Mouse (Mus musculus): ENCODE measurements around the gene Frem1. TPM values are rescaled to one million over a fixed set of nuclear protein-coding genes. Genes with fewer than 3 reads are reported as not detected.
A peak's percentile ranks its signal among the peaks of the same experiment; 100 is the strongest.

Frem1 gene
- polyA plus RNA-seq, 1 experiment from 2014 or later: 1.3 TPM

DNA sequence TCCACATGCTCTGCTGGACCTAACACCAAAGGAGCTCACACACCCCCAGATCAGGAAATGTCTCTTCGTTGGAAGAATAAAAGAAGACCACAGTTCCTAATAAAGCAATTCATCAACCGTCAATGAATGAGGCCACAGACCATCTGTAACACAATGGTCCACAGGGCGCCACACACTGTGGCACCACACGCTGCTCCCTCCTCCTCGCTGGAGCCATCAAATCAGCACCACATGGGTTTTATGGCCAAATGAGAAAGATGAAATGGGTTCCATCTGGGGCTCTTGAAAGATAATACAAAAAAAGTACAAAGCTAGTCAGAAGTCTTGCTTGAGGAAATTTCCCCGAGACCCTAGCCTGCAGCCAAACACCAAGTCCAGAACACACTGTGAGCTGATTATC, 6.9 kb downstream of the Frem1 start:
- H3K36me3 ChIP-seq (ENCODE audit: control insufficient read depth, insufficient read depth): no peaks in the 10 kb centered on the region
- no peak overlapping the region for H3K9ac ChIP-seq (replicated peaks; ENCODE audit: low read depth, low read length)
- no peak overlapping the region for H3K4me3 ChIP-seq (replicated peaks; ENCODE audit: low read length)
- H3K4me2 ChIP-seq (ENCODE audit: low read length): no peak overlapping the region
- H3K9me3 ChIP-seq (ENCODE audit: control insufficient read depth, low read length): no peaks in the 10 kb centered on the region
- H3K27ac ChIP-seq (ENCODE audit: low read length): no peak overlapping the region
- no peak for ATAC-seq
- H3K4me1 ChIP-seq (replicated peaks; ENCODE audit: control insufficient read depth, insufficient read depth, low read length): peaks cover 9% of the 10 kb centered on the region
- 36% methylated on average over 6 of the region's 6 CpGs for WGBS
- H3K27me3 ChIP-seq (replicated peaks; ENCODE audit: control insufficient read depth, insufficient read depth, low read length): no peaks in the 10 kb centered on the region; the same call in 1 of the 2 replicates

DNA sequence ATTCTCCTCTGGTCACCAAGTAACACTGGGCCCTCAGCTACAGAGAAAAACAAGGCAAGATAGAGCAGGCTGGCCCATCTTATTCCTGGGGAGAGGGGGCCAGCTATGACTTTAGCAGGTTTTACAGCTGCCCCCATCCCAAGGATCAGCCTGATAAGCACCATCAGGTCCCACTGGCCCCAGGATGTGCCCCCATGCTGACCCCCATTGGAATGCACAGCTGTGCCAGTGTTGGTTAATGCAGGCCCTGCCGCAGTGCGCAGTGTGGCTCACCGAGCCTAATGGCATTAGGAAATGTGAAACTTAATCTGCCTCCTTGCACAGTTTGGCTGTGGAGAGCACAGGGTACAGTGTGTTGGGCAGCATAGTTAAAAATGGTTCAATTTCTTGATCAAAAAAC, 11.4 kb downstream of the Frem1 start:
- H3K27me3 ChIP-seq (replicated peaks; ENCODE audit: control insufficient read depth, insufficient read depth, low read length): no peaks in the 10 kb centered on the region
- ATAC-seq: no peak
- no peak overlapping the region for H3K4me2 ChIP-seq (ENCODE audit: low read length)
- H3K9ac ChIP-seq (replicated peaks; ENCODE audit: low read depth, low read length): no peak overlapping the region
- no peak overlapping the region for H3K27ac ChIP-seq (ENCODE audit: low read length)
- H3K4me1 ChIP-seq (replicated peaks; ENCODE audit: control insufficient read depth, insufficient read depth, low read length): peaks cover under 1% of the 10 kb centered on the region; the same call in 1 of the 2 replicates
- H3K9me3 ChIP-seq (ENCODE audit: control insufficient read depth, low read length): no peaks in the 10 kb centered on the region
- no peak overlapping the region for H3K4me3 ChIP-seq (replicated peaks; ENCODE audit: low read length)
- WGBS: 73% methylated on average over 3 of the region's 3 CpGs
- H3K36me3 ChIP-seq (ENCODE audit: control insufficient read depth, insufficient read depth): no peaks in the 10 kb centered on the region

GRCm38 (mm10) chr4:83032780-83033179, 19.4 kb downstream of the Frem1 start:
- no peaks in the 10 kb centered on the region for H3K9me3 ChIP-seq (ENCODE audit: control insufficient read depth, low read length)
- no peak overlapping the region for H3K4me2 ChIP-seq (ENCODE audit: low read length)
- H3K27ac ChIP-seq (ENCODE audit: low read length): no peak overlapping the region
- H3K4me1 ChIP-seq (replicated peaks; ENCODE audit: control insufficient read depth, insufficient read depth, low read length): no peaks in the 10 kb centered on the region
- H3K27me3 ChIP-seq (replicated peaks; ENCODE audit: control insufficient read depth, insufficient read depth, low read length): no peaks in the 10 kb centered on the region
- no peaks in the 10 kb centered on the region for H3K36me3 ChIP-seq (ENCODE audit: control insufficient read depth, insufficient read depth)
- ATAC-seq: no peak
- WGBS: 21% methylated on average over 1 of the region's 1 CpGs
- no peak overlapping the region for H3K4me3 ChIP-seq (replicated peaks; ENCODE audit: low read length)
- no peak overlapping the region for H3K9ac ChIP-seq (replicated peaks; ENCODE audit: low read depth, low read length)

DNA sequence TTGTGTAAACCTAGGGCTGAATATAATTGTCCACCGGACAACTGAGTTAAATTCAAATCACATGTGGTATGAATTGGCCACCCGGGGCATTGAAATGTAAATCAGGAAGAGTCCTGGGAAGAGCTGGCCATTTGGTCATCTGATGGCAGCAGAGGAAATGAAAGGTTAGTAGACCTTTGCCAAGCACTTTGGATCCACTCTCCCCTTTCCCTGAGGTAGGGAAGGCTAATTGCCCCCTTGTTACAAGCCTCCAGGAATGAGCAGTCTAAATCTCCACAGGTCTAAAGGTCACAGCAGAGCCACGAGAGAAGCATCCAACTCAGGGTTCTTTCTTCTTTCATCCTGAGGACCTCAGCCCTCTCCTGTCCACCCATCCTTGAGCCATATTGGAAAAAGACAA, 20.5 kb downstream of the Frem1 start:
- Histone ChIP-seq H3K27me3 (replicated peaks; ENCODE audit: control insufficient read depth, insufficient read depth, low read length) (no peaks in the 10 kb centered on the region), H3K4me1 (replicated peaks; ENCODE audit: control insufficient read depth, insufficient read depth, low read length) (no peaks in the 10 kb centered on the region), H3K9me3 (ENCODE audit: control insufficient read depth, low read length) (no peaks in the 10 kb centered on the region), H3K9ac (replicated peaks; ENCODE audit: low read depth, low read length) (no peak overlapping the region), H3K4me2 (ENCODE audit: low read length) (no peak overlapping the region), H3K36me3 (ENCODE audit: control insufficient read depth, insufficient read depth) (no peaks in the 10 kb centered on the region), H3K4me3 (replicated peaks; ENCODE audit: low read length) (no peak overlapping the region), H3K27ac (ENCODE audit: low read length) (no peak overlapping the region)
- no peak for ATAC-seq
- 53% methylated on average over 3 of the region's 3 CpGs for WGBS

- 80% methylated on average over 6 of the region's 6 CpGs for WGBS
Observed at GRCm38 (mm10) chr4:83030097-83030496, 22.0 kb downstream of the Frem1 start.

GRCm38 (mm10) chr4:83020759-83021555, 31.2 kb downstream of the Frem1 start:
- no peak overlapping the region for H3K4me2 ChIP-seq (ENCODE audit: low read length)
- no peak; the same call in 1 of the 2 replicates for ATAC-seq
- no peaks in the 10 kb centered on the region for H3K9me3 ChIP-seq (ENCODE audit: control insufficient read depth, low read length)
- no peaks in the 10 kb centered on the region for H3K27me3 ChIP-seq (replicated peaks; ENCODE audit: control insufficient read depth, insufficient read depth, low read length)
- H3K9ac ChIP-seq (replicated peaks; ENCODE audit: low read depth, low read length): no peak overlapping the region
- WGBS: 15% methylated on average over 15 of the region's 15 CpGs
- H3K36me3 ChIP-seq (ENCODE audit: control insufficient read depth, insufficient read depth): no peaks in the 10 kb centered on the region
- no peak overlapping the region for H3K27ac ChIP-seq (ENCODE audit: low read length)
- peaks cover 17% of the 10 kb centered on the region for H3K4me1 ChIP-seq (replicated peaks; ENCODE audit: control insufficient read depth, insufficient read depth, low read length)
- H3K4me3 ChIP-seq (replicated peaks; ENCODE audit: low read length): no peak overlapping the region

More at GRCm38 (mm10) chr4:83030097-83030496, 22.0 kb downstream of the Frem1 start:
- H3K9ac ChIP-seq (replicated peaks; ENCODE audit: low read depth, low read length): no peak overlapping the region
- no peak overlapping the region for H3K27ac ChIP-seq (ENCODE audit: low read length)
- no peak overlapping the region for H3K4me2 ChIP-seq (ENCODE audit: low read length)
- H3K4me1 ChIP-seq (replicated peaks; ENCODE audit: control insufficient read depth, insufficient read depth, low read length): no peaks in the 10 kb centered on the region
- no peaks in the 10 kb centered on the region for H3K27me3 ChIP-seq (replicated peaks; ENCODE audit: control insufficient read depth, insufficient read depth, low read length)
- H3K36me3 ChIP-seq (ENCODE audit: control insufficient read depth, insufficient read depth): no peaks in the 10 kb centered on the region
- no peaks in the 10 kb centered on the region for H3K9me3 ChIP-seq (ENCODE audit: control insufficient read depth, low read length)
- no peak for ATAC-seq
- no peak overlapping the region for H3K4me3 ChIP-seq (replicated peaks; ENCODE audit: low read length)

DNA sequence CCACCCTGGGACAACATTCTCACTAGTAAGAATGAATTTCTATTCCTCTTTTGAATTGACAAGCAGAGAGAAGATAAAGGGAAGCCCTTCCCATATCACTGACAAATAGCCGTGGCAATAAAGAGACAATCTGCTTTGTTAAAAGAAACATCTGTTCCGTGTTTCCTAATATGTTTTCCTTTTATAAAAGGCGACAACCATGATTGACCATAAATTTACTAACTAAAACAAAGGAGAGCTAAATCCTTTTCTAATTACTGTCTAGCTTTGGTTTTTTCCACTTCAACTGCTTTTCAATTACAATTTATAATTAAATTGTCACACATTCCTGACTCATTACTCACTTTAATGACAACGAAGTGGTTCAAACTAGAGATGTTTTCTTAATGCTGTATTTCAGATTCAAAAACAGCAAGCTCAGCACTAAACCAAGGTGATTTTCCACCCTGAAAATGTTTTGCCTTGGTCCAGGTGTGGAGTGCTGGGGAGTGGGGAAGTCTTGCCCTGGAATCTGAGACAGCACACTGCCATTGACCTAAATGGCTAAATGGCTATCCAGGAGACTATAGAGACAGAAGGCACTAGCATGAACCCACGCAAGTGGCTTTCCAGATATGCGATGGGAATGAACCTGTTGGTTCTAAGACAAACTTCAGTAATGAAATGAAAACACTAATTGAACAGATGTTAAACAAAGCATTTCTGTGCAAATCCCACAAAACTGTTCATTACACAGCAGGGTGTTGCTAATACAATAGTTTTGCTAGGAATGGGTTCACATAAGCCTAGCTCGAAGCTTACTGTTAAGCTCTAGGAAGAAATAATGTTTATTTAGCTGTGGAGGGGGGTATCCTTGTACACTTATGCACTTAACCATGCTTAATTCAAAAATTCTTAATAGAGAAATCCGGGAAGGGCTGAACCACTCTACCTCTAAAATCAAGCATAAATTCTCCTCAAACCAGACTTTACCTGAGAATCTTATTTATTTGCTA, 33.7 kb downstream of the Frem1 start:
- H3K9me3 ChIP-seq (ENCODE audit: control insufficient read depth, low read length): no peaks in the 10 kb centered on the region
- H3K4me2 ChIP-seq (ENCODE audit: low read length): no peak overlapping the region
- H3K4me1 ChIP-seq (replicated peaks; ENCODE audit: control insufficient read depth, insufficient read depth, low read length): peaks cover 17% of the 10 kb centered on the region
- H3K4me3 ChIP-seq (replicated peaks; ENCODE audit: low read length): no peak overlapping the region
- no peak overlapping the region for H3K27ac ChIP-seq (ENCODE audit: low read length)
- WGBS: 21% methylated on average over 8 of the region's 8 CpGs
- H3K27me3 ChIP-seq (replicated peaks; ENCODE audit: control insufficient read depth, insufficient read depth, low read length): no peaks in the 10 kb centered on the region
- no peaks in the 10 kb centered on the region for H3K36me3 ChIP-seq (ENCODE audit: control insufficient read depth, insufficient read depth)
- 0 out of 2 replicates have a peak, but pooled peaks have one; percentile 26 for ATAC-seq
- no peak overlapping the region for H3K9ac ChIP-seq (replicated peaks; ENCODE audit: low read depth, low read length)

DNA sequence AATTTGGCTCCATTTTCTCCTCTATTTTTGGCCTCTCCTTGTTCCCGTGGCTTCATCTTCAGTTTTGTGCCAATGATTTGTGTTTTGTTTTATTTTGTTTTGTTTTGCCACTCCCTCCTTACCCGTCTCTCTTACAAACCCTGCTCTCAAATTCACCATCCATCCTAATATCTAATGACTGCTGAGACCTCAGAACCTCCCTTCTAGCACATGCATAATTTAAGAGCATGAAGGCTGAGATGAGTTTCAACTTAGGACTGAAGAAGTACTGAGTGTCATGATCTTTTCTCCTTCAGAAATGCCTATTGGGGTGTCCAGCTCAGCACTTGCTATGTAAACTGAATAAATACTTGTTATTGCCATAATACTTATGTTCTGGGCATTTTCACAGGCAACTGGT, 37.6 kb downstream of the Frem1 start:
- no peaks in the 10 kb centered on the region for H3K27me3 ChIP-seq (replicated peaks; ENCODE audit: control insufficient read depth, insufficient read depth, low read length)
- no peak overlapping the region for H3K4me3 ChIP-seq (replicated peaks; ENCODE audit: low read length)
- H3K9me3 ChIP-seq (ENCODE audit: control insufficient read depth, low read length): no peaks in the 10 kb centered on the region
- no peak overlapping the region for H3K9ac ChIP-seq (replicated peaks; ENCODE audit: low read depth, low read length)
- H3K36me3 ChIP-seq (ENCODE audit: control insufficient read depth, insufficient read depth): no peaks in the 10 kb centered on the region
- no peak for ATAC-seq
- no peak overlapping the region for H3K4me2 ChIP-seq (ENCODE audit: low read length)
- peaks cover 9% of the 10 kb centered on the region; the same call in 1 of the 2 replicates for H3K4me1 ChIP-seq (replicated peaks; ENCODE audit: control insufficient read depth, insufficient read depth, low read length)
- 74% methylated on average over 2 of the region's 2 CpGs for WGBS
- H3K27ac ChIP-seq (ENCODE audit: low read length): no peak overlapping the region

GRCm38 (mm10) chr4:83004086-83004485, 48.1 kb downstream of the Frem1 start:
- Histone ChIP-seq H3K27me3 (replicated peaks; ENCODE audit: control insufficient read depth, insufficient read depth, low read length) (no peaks in the 10 kb centered on the region), H3K4me2 (ENCODE audit: low read length) (no peak overlapping the region), H3K9ac (replicated peaks; ENCODE audit: low read depth, low read length) (no peak overlapping the region), H3K27ac (ENCODE audit: low read length) (no peak overlapping the region), H3K9me3 (ENCODE audit: control insufficient read depth, low read length) (no peaks in the 10 kb centered on the region), H3K36me3 (ENCODE audit: control insufficient read depth, insufficient read depth) (no peaks in the 10 kb centered on the region), H3K4me1 (replicated peaks; ENCODE audit: control insufficient read depth, insufficient read depth, low read length) (0 out of 2 replicates have a peak, but pooled peaks cover 3% of the 10 kb centered on the region), H3K4me3 (replicated peaks; ENCODE audit: low read length) (no peak overlapping the region)
- no peak for ATAC-seq
- WGBS: 83% methylated on average over 5 of the region's 5 CpGs

Data from forebrain, embryonic 16.5 days (tissue).